Mouse (Mus musculus) lung, adult 2 months (tissue): ENCODE results near the gene Dock4.

Experiments used
- CTCF ChIP-seq: fragments of 200-500 bp; IDR thresholded peaks from 2 replicates; pipeline ENCODE4 v1.5.1; 2011; ENCODE audit warnings: mild to moderate bottlenecking, low read length, control low read depth; ENCODE audit not compliant: insufficient read depth
- POLR2A ChIP-seq: fragments of 200-500 bp; IDR thresholded peaks from 2 replicates; pipeline ENCODE4 v1.6.1; 2011; ENCODE audit warnings: low read depth, mild to moderate bottlenecking, control low read depth, low read length, borderline replicate concordance; ENCODE audit errors: extremely low read depth

DNA sequence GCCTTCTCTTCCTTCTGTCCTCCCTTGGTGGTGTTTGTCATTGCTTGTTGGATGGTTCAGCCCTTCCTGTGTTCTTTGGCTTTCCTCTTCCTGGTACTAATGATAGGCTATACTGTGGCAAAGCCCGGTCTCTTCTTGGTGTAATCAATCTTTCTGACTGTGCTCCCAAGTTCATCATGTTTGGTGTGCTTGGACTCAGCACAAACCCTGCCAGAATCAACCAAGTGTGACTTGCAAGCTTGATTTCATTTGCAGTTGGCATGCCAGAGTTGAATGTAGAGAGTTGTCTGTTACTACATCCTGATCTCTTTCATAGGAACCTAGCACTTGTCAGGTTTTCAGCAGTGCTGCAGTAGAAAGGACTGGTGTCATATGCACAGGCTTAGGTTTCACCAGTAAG is 106.4 kb downstream of the Dock4 start:
- TF ChIP-seq CTCF: no peak
- no peak for TF ChIP-seq POLR2A
